Mouse (Mus musculus): ENCODE data around the gene Shroom4.
"Not testable (repeated sequence)": the region's sequence is repeated elsewhere in the genome, so short reads cannot be mapped to it uniquely, and the experiment has no call there.

The Shroom4 gene

DNA sequence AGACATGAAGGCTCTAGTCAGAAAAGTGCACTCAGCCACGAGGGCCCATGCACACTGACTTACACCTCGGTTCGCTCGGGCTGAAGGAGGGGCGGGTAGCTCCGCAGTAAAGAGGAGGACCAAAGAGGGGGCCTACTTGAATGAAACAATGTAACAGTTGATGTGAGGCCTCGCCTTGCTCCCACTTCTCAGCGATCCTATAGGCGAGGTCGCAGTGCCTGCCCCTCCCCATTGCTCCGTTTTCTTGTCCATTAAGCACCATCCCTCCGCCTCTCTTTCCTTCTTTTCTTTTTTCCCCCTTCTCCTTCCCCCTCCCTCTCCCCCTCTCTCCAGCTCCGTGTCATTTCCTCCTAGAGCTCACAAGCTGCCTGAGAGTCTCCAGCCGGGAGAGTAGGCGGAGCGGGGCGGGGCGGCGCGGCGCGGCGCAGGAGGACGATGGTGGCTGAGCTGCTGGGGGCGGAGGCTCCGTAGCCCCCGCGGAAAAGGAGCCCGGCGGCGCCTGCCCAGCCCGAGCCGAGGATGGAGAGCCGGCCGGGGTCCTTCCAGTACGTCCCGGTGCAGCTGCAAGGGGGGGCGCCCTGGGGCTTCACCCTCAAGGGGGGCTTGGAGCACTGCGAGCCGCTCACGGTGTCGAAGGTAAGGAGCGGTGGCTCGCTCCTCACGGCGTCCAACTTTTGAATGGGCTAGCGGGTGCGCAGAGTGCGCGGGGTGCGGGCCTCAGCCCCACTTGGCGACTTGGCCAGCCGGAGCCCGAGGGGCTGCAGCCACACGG is at the start of gene Shroom4:
TSS of gene Shroom4 (plus strand) at position 229 of the 772 bp plus-strand sequence.
- no peak for DNase-seq (ENCODE audit: low spot score)

DNA sequence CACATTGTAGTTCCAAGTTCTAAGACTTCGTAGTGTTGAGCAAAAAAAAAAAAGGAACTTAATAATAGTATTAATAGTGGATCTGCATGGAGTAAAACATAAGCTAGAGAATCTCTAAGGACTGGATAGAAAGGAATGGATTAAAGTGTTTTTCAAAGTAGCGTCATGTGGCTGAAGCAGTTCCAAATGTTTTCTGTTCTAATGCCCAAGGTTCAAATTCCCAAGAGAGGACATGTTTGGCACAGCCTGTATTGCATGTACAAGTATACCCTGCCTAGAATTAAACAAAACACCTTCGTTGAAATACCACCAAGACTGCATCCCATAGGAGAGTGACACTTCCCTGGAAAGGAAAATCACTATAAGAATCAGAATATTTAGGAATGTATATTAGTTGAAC is 42.8 kb upstream of the Shroom4 start:
- no peak for DNase-seq (ENCODE audit: low spot score)

DNA sequence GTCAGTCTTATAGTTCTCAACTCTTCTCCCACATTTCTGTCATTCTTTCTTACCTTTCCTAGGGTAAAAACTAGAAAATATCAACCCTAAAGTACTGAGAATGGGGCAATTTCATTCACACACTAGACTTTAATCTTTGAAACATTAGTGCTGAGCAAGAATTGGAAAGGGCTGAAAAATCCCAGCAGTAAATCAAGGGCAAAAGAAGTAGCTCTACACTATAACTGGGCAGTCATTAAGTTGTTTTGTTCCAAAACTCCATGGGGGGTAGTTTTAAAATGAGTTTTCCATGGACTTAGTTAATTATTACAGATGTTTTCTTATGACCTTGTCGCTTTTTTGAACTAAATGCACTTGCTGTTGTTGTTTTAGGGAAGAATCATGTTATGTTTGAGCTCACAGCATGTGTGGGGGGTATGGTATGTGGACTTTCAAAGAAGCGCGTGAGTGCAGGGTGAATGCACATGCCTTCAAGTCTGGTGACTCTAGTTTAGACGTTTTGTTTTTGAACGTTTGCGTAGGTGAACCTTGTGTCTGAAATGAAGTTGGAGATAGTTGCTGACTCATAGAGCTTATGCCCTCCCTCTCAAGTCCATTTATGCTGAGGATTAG is 42.0 kb upstream of the Shroom4 start:
- DNase-seq (ENCODE audit: low spot score), result no peak

DNA sequence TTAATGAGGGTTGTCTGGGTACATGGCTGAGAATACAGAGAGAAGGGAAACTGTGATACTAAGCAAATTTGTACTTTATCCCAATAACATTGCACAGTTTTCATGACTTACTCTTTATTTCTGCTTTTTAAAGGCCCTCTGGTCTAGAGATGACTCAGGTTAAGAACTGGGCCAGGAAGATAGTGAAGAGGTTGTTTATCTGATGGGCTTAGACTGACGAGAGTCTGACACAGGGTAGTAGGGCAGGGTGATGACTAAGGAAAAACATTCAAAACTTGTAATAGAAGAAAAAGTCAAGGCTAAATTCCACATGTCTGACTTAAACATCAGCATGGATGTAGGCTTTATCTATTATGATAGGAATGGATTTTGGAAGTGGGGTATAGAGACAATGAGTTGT is 30.8 kb upstream of the Shroom4 start:
- no peak for DNase-seq (ENCODE audit: low spot score)

DNA sequence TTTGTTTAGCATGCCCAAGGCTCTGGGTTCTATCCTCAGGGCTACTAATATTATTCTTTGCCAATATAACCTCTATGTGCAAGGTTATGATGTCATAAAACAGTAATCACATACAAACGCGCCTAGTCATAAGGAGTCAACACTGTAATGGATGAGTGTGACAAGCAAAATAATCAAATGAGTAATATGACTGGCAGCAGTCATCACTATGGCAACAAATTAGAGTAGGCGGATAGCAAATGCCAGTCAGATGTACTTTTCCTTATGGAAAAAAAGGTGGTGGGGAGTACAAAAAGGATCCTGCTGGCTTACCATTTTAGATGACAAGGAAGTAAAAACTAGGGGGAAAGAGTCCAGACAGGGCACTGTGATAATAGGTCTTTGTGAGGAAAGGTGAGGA is 28.9 kb upstream of the Shroom4 start:
- DNase-seq (ENCODE audit: low spot score), result no peak

DNA sequence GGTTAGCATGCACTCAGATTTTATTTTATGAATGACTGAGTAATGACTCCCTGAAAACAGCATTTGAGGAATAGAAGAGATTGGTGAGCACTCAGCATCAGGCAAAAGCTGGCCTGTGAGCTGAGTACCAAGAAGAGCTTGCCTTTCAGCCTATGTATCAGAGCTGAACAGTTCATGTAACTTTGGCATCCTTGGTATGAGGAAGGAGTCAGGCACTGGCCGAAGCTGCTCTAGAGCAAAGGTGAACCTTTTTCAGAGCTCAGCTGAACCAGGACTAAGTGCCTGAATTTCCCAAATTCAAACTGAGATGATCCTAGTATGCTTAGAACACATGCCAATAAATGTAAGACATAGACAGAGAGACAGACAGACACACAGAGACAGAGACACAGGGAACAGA is 5.8 kb upstream of the Shroom4 start:
- no peak for DNase-seq (ENCODE audit: low spot score)

DNA sequence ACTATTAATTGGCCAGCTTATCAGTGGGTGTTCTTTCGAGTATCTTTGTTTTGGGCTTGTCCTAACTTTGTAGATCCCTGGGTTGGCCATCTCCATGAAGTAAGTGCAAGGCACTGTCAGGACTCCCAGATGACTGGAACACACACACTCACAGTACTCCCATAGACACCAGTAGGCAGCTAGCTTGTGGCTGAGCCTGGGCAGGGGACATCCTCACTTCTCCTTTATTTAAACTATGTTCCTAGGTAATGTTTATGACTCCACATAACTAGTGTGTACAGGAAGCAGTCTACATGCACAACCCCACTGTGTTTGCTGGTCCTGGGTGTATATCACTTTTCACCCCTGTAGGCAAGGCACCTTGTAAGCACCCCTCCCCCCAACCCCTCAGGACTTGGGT is 461 bp upstream of the Shroom4 start:
- DNase-seq (ENCODE audit: low spot score), result no peak

DNA sequence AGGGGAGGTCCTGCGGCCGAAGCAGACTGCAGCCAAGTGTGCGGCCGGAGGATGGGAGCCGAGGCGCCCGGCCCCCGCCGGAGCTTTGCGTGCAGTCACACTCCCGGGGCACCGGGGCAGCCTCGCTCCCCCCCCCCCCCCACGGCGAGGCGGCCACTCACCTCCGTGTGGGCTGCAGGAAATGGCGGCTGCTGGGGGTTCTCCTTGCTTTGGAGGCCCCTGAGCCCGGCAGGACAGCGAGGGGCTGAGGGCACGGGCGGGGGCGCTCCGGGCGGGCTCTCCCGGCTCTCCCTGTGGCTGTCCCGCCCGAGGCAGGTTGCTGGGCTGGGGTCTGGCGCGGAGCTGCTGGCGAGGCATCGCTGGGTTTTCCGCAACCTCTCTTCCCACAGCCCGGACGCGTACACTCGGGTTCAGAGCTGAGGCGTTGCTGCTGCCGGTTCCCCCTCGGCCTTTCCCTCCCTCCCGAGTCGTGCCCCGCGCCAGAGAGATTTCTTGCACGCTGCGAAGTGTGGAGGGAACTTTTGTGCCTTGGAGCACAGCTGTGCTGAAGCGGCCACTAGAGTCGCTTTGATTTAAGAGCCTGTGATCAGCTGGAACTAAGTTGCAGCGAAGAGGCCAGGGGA is 855 bp downstream of the Shroom4 start:
- no peak for DNase-seq (ENCODE audit: low spot score)

DNA sequence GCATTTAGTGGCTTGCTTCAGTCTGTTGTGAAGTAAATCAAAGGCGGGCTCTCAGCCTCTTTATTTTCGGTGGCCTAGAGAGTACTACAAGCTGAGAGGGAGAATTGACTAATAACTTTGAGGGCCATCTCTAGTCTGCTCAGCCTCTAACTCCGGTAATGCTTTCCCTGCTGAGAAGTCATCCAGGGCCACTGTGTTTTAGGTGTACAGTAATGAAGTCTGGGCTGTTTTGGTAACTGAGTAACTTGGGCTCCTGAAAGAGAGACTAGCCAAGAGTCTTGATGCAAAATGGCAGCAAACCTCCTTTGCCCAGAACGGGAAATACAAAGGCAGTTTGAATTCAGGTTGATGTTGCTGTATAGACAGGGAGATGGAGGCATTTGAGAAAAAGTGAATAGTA is 3.3 kb downstream of the Shroom4 start:
- no peak for DNase-seq (ENCODE audit: low spot score)

DNA sequence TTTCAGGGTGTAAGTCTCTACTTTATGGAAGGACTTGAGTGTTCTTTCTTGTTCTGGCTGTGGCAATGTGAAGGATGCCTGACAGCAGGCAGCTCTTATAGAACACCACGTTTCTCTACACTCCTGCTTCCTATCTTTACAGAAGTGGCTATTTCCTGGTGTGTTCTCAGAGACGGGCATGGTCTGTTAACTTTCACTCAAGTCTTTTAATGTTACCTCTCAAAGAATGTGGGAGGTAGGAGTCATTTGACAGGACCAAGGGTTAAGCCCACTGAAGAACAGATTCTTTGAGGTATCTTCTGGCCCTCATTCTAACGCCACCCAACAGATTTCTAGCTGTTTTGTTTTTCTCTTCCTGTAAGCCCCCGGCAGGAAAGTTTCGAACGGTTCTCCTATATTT is 9.5 kb downstream of the Shroom4 start:
- DNase-seq (ENCODE audit: low spot score), result no peak

DNA sequence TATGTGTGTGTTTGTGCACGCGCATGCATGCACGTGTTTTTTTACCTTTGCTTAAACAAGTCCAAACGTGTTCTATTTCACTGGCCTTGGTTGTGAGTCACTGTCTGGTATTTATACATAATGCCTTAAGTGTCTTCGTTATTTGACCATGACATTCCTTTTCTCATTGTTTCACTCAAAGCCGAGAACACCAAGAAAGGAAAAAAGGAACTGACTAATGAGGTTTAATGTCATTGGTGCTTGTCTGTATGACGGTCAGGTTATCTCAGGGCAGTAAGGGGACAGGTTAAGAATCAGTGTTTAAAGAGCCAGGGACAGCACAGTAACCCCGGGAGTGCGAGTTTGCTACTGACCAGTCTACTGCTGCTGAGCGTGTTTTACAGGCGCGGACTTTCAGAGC is 15.8 kb downstream of the Shroom4 start:
- DNase-seq (ENCODE audit: low spot score), result no peak

DNA sequence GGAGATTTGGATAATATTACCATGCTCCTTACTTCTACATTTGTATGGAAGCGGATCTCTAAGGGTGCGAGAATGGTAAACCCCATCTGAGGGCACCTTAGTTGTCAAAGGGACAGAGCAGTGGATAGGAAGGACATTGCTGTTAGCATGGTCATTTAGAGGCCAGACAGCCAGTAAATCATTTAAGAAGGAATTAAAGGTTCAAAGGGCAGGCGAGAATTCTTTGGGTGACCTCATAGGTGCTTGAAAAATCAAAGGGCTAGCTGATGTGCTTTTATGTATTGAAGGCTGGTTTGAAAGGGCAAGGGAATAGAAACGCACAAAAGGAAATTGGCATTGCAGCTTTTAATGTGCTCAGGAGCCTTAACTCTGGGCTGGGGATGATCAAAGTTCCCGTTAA is 16.3 kb downstream of the Shroom4 start:
- no peak for DNase-seq (ENCODE audit: low spot score)

DNA sequence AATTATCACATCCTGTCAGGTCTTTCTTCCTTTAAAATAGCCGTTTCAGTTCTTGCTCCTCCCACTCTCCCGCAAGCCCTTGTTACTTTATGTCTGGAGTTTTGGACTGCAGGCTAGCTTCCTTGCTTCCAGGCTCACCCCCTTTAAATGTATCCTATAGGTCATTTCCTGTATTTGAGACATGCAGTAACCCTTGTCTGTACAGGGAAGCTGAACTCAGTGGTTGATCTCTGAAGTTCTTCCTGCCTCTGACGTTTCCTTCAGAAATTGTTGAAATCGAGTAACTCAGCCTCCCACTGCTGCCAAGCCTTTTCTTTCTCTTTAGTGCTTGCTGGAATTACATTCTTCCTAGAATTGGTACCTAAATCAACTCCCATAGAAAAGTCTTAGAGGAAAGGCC is 18.5 kb downstream of the Shroom4 start:
- DNase-seq (ENCODE audit: low spot score), result no peak

DNA sequence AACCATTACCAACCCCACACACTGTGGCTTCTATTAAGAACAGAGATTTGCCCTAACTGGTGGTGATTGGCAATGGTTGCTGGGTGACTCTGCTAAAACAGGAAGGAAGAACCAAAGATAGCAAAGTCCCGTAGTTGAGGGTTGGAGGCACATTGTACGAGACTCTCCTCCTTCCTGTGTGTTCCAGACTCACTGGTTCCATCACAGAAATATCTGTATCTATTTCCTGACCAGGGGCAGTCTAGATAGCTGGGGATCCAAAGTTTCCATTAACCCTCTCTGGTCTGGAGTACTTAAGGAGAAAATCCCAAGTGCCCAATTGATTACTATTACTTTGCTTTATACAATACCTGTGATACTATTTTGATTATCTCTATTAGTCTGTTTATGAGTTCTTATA is 35.6 kb downstream of the Shroom4 start:
- DNase-seq (ENCODE audit: low spot score), result no peak

DNA sequence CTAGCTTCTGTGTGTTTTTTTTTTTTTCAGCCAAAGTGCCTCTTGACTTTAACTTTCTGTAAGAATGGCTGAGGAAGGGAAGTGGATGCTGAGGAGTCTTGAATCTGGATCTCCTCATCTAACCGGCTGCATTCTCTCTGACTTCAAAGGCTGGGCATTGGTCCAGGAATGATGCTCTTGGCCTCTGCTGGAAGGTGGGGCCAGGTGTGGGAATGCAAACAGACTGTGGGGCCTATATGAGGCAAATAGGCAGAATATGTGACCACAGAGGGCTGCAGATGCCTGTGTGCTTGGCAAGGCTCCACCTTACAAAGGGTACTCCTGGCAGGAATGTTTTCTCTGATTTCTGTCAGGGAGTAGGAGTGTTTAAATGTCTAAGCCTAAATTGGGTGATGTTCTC is 46.8 kb downstream of the Shroom4 start:
- DNase-seq (ENCODE audit: low spot score), result no peak

DNA sequence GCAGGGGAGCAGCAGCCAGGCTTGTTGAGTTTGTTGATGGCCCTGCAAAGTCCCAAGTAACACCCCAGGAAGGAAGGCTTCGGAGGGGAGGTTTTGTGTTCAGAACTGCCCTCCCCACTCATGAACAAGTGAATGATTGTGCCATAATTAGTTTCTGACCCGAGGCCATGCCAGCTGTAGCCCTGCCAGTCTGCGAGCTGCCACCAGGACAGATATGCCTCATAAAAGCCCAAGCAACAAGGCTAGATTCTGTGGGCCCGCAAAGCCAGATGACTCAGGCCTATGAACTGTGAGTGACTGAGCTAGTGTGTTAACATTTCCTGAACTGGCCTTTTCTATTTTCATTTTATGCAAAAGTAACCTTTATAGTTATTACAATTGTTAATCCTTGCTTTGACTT is 48.3 kb downstream of the Shroom4 start:
- no peak for DNase-seq (ENCODE audit: low spot score)

DNA sequence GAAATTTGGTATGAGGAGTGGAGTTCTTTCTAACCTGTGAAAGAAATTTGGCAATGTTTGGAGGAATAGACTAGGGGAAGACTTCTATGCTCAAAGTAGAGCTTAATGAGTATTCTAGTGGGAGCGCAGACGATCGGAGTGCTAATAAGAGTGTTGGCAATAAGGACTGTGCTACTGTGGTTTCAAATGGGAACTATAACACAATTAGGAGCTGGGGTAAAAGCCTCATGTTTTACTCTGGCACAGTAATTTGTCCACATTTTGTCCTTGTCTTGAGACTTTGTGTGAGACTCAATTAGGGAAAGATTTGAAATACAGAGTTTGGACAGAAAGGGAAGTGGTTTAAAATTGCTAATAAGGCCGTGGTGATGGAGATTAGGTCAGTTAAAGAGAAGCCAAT is 53.6 kb downstream of the Shroom4 start:
- DNase-seq (ENCODE audit: low spot score), result no peak

DNA sequence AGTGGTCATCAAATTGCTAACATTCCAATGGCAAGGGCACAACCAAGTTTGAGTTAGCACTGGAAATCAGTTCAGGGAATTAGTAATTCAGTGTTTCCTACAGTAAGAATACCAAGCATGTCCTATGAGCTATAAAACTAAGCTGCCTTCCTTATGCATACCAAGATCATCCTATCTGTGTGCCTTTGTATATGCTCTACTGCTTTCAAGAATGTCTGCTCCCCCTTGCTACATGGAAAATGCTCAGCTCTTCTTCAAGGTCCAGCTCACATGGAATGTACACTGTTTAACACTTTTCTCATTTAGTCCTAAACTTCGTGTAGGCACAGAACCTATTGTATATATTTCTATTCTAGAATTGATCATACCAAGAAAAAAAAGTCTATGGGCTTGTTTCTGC is 69.6 kb downstream of the Shroom4 start:
- DNase-seq (ENCODE audit: low spot score), result not testable (repeated sequence)

DNA sequence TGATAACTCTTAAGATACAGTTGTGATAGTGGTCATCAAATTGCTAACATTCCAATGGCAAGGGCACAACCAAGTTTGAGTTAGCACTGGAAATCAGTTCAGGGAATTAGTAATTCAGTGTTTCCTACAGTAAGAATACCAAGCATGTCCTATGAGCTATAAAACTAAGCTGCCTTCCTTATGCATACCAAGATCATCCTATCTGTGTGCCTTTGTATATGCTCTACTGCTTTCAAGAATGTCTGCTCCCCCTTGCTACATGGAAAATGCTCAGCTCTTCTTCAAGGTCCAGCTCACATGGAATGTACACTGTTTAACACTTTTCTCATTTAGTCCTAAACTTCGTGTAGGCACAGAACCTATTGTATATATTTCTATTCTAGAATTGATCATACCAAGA is 72.9 kb downstream of the Shroom4 start:
- DNase-seq (ENCODE audit: low spot score), result not testable (repeated sequence)

DNA sequence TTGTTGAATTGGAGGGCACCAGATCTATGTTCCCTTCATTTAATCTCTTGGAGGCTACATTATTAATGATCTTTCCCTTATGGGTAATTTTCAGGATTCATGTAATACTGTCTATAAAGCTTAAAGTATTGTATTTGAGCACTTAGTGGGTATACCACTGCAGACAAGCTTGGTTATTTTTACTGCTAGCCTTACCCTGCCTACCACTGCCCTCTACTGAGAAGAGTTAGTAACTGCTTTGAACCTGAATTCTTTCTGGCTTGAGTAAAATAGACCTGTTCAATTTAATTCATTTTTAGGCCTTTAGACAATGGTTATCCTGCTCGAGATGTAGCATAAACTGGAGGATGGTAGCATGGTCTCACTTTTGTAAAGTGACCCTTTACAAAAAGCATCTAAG is 75.5 kb downstream of the Shroom4 start:
- no peak for DNase-seq (ENCODE audit: low spot score)

DNA sequence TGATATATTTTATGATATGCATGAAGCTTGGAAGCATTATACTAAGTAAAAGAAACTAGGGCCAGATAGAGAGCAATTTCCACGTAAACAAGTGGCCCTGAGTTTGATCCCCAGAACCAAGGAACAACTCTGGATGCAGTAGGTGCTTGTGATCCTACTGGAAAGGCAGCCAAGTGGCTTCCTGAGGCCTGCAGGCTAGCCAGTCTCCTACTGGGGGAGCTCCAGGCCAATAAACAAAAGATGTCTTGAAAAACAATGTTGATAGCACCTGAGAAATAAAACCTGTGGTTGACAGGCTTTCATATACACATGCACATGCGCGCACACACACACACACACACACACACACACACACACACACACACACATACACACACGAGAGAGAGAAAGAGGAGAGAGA is 82.6 kb downstream of the Shroom4 start:
- no peak for DNase-seq (ENCODE audit: low spot score)

DNA sequence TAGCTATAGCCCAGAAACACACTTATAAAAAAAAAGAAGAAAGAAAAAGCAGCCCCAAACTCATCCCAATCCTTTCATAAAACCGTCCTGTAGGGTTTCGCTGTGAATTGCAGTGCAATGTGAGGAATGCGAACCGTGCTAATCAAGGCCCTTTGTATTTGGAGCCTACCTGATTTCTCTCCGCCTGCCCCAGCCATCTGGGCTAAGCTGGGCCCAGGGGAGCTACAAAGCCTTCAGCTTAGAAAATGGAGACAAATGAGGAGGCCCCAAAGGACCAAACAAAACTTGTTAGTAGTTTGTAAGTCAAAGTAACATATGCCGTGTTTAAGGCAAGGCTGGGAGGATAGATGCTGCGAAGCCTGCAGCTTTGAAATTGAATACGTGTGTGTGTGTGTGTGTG is 84.2 kb downstream of the Shroom4 start:
- DNase-seq (ENCODE audit: low spot score), result no peak

DNA sequence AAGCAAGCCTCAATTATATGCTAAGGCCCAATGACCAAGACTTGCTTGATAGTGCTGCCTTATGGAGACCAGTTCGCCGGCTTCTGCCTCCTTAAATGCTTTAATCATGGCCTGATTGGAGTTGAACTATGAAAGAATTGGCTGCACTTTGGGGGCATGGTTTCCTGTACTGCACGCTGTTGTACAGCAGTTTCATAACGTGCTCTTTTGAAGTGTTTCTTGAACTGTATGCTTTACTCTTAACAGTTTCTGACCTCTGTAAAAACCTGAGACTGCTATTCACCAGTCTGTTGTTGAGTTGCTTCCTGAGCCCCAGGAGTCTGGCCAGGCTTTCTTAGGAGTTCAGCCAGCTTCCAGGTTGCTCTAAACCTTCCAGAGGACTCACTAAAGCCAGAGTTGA is 90.8 kb downstream of the Shroom4 start:
- no peak for DNase-seq (ENCODE audit: low spot score)

DNA sequence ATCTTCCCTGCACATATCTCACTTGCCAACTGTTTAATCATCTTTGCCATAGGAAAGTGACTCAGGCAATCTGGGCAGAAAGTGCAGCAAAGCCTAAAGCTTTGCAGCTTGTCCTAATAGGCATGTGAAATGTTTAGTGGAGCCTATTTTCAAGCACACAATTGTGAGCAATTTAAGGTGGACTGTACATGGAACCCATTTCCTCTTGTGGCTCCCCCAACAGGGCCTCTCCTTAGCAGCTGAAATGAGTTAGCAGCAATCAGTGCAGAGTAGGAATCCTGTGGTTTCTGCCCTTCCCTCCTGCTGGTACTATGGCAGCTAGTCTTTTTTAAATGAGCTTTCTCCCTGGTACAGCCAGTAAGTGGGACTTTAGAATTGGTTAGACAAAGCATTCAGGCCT is 95.8 kb downstream of the Shroom4 start:
- DNase-seq (ENCODE audit: low spot score), result no peak
